Mouse (Mus musculus): ENCODE data around the gene Stim2.

Gene Stim2

GRCm38 (mm10) chr5:54154503-54155226, 156.4 kb downstream of the Stim2 start:
- DNase-seq: no peak

- DNase-seq: no peak
Measured at GRCm38 (mm10) chr5:54155227-54155776, 157.0 kb downstream of the Stim2 start.

- no peak for DNase-seq
Measured at GRCm38 (mm10) chr5:54155916-54156315, 157.6 kb downstream of the Stim2 start.

- no peak for DNase-seq
Measured at GRCm38 (mm10) chr5:54156944-54157527, 158.7 kb downstream of the Stim2 start.

- no peak for DNase-seq
Measured at GRCm38 (mm10) chr5:54158230-54158629, 159.9 kb downstream of the Stim2 start.

GRCm38 (mm10) chr5:54159156-54159793, 161.0 kb downstream of the Stim2 start:
- DNase-seq: no peak

- no peak for DNase-seq
Measured at GRCm38 (mm10) chr5:54160561-54160960, 162.3 kb downstream of the Stim2 start.

GRCm38 (mm10) chr5:54163890-54164289, 165.6 kb downstream of the Stim2 start:
- no peak for DNase-seq
